Mouse (Mus musculus) kidney, embryonic 16.5 days (tissue): ENCODE measurements at regions not wholly inside any gene's neighbourhood (a gene's known extent, or its start where the extent isn't known, plus 50 kb on each side); places are given as distances from the start of the nearest gene placed in this dataset.

ENCODE experiments used
- ATAC-seq: fragments of 200-750 bp; cut with Nextera tagmentation; 2 replicates; pipeline ENCODE4 v1.8.0; 2017; ENCODE audit warnings: moderate TSS enrichment; ENCODE audit not compliant: low FRiP score, low TSS enrichment
- H3K27ac ChIP-seq: fragments of 300-500 bp; sonication (generic); 2 replicates; pipeline ENCODE4 v1.5.1; 2014; ENCODE audit warnings: low read length
- H3K27me3 ChIP-seq: fragments of 300-500 bp; sonication (generic); 2 replicates; pipeline ENCODE4 v1.6.1; 2014; ENCODE audit warnings: low read length, control low read depth, mixed read lengths; ENCODE audit not compliant: insufficient read depth
- H3K36me3 ChIP-seq: fragments of 300-500 bp; sonication (generic); 2 replicates; pipeline ENCODE4 v1.6.1; 2014; ENCODE audit warnings: low read length, control low read depth, mixed read lengths; ENCODE audit not compliant: insufficient read depth
- H3K4me1 ChIP-seq: fragments of 300-500 bp; sonication (generic); 2 replicates; pipeline ENCODE4 v1.6.1; 2014; ENCODE audit warnings: low read length, control low read depth, mixed read lengths; ENCODE audit not compliant: insufficient read depth
- H3K4me2 ChIP-seq: fragments of 300-500 bp; sonication (generic); replicated peaks from 2 replicates; pipeline ENCODE4 v1.6.1; 2014; ENCODE audit warnings: low read depth, low read length
- H3K4me3 ChIP-seq: fragments of 300-500 bp; sonication (generic); 2 replicates; pipeline ENCODE4 v1.5.1; 2014; ENCODE audit warnings: mild to moderate bottlenecking, low read length
- H3K9ac ChIP-seq: fragments of 300-500 bp; sonication (generic); replicated peaks from 2 replicates; pipeline ENCODE4 v1.6.1; 2014; ENCODE audit warnings: low read length
- H3K9me3 ChIP-seq: fragments of 300-500 bp; sonication (generic); 2 replicates; pipeline ENCODE4 v1.6.1; 2016; ENCODE audit warnings: low read length, control low read depth
- WGBS: fragments of 180-500 bp; shearing (Covaris S2); extraction: QIAGEN DNeasy Blood & Tissue Kit; methylation state at CpG from one replicate; pipeline ENCODE4 v1.1.7; 2014; 5-methylcytosine and 5-hydroxymethylcytosine counted together

- Histone ChIP-seq H3K9me3 (no peaks in the 10 kb centered on the region), H3K9ac (no peak overlapping the region), H3K27me3 (no peaks in the 10 kb centered on the region), H3K4me3 (no peak overlapping the region), H3K4me2 (no peak overlapping the region), H3K4me1 (peaks cover 4% of the 10 kb centered on the region), H3K36me3 (no peaks in the 10 kb centered on the region), H3K27ac (peak overlapping the region; percentile 58; the same call in 1 of the 2 replicates)
- whole genome bisulfite sequencing, result 8% methylated on average over 7 of the region's 7 CpGs
- peak; percentile 82 for ATAC-seq
Measured at GRCm38 (mm10) chr12:117403513-117404156, 112.6 kb upstream of the Rapgef5 start.

- Histone ChIP-seq H3K4me1 (peaks cover 4% of the 10 kb centered on the region), H3K4me3 (no peak overlapping the region), H3K9ac (no peak overlapping the region), H3K4me2 (no peak overlapping the region), H3K27me3 (no peaks in the 10 kb centered on the region), H3K27ac (peak overlapping the region; percentile 58; the same call in 1 of the 2 replicates), H3K9me3 (no peaks in the 10 kb centered on the region), H3K36me3 (no peaks in the 10 kb centered on the region)
- 21% methylated on average over 5 of the region's 5 CpGs for WGBS
- ATAC-seq, result peak; percentile 43; the same call in 1 of the 2 replicates
Measured at GRCm38 (mm10) chr12:117404157-117404752, 112.0 kb upstream of the Rapgef5 start.

GRCm38 (mm10) chr12:117406832-117407231, 109.4 kb upstream of the Rapgef5 start:
- Histone ChIP-seq H3K36me3 (no peaks in the 10 kb centered on the region), H3K4me1 (peaks cover 4% of the 10 kb centered on the region), H3K4me3 (no peak overlapping the region), H3K27ac (no peak overlapping the region), H3K9ac (no peak overlapping the region), H3K27me3 (no peaks in the 10 kb centered on the region), H3K9me3 (no peaks in the 10 kb centered on the region), H3K4me2 (no peak overlapping the region)
- no peak for ATAC-seq
- WGBS, result 84% methylated on average over 9 of the region's 9 CpGs

DNA sequence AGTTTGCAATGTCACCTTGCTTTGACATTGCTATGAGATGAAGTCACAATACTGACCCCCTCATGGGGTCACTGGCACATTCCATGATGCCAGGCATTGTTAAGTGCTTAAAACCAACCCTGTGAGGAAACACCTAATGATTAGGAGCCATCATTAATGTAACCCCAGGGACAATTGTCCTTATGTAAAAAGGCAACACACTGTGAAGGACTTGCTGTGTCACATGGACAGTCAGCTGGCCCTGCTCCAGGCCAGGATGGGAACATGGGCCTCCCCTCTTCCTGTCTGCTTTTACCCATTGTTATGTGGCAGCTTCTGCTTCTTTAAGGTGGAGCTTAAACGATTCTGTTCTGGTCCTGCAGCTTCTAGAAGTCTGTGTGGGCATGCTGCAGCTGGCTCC, 105.7 kb upstream of the Rapgef5 start:
- Histone ChIP-seq H3K4me1 (no peaks in the 10 kb centered on the region), H3K4me2 (no peak overlapping the region), H3K27me3 (no peaks in the 10 kb centered on the region), H3K4me3 (no peak overlapping the region), H3K36me3 (no peaks in the 10 kb centered on the region), H3K9ac (no peak overlapping the region), H3K9me3 (no peaks in the 10 kb centered on the region), H3K27ac (peak overlapping the region; percentile 16; the same call in 1 of the 2 replicates)
- 39% methylated on average over 1 of the region's 1 CpGs for WGBS
- peak; percentile 41; the same call in 1 of the 2 replicates for ATAC-seq

DNA sequence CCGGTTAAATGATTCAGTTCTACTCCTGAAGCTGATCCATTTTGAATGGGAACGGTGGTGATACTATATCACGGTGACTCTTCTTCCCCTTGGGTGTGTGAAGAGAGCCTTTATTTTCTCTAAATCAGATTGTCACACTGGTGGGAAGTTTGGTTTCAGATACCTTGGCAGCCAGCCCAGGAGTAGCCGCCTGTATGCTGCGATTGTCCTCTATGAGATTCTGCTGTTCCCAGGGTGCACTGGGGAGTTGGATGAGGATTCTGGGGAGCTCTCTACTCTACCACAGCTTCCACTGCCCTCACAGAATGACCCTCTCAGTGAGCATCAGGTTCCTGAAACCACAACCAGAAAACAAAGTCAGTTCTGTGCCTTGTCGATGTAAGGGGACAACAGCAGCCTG, 104.0 kb upstream of the Rapgef5 start:
- H3K9ac ChIP-seq, result no peak overlapping the region
- no peak overlapping the region for H3K27ac ChIP-seq
- H3K4me3 ChIP-seq, result no peak overlapping the region
- 60% methylated on average over 6 of the region's 6 CpGs for WGBS
- no peaks in the 10 kb centered on the region for H3K4me1 ChIP-seq
- no peaks in the 10 kb centered on the region for H3K27me3 ChIP-seq
- no peak for ATAC-seq
- H3K4me2 ChIP-seq, result no peak overlapping the region
- H3K9me3 ChIP-seq, result no peaks in the 10 kb centered on the region
- no peaks in the 10 kb centered on the region for H3K36me3 ChIP-seq

- no peaks in the 10 kb centered on the region for H3K9me3 ChIP-seq
- no peak overlapping the region for H3K9ac ChIP-seq
- H3K27me3 ChIP-seq, result no peaks in the 10 kb centered on the region
- no peaks in the 10 kb centered on the region for H3K4me1 ChIP-seq
- no peak overlapping the region for H3K4me3 ChIP-seq
- no peak overlapping the region for H3K4me2 ChIP-seq
- ATAC-seq, result no peak
- no peaks in the 10 kb centered on the region for H3K36me3 ChIP-seq
- 67% methylated on average over 2 of the region's 2 CpGs for WGBS
- H3K27ac ChIP-seq, result no peak overlapping the region
Measured at GRCm38 (mm10) chr12:117412779-117413505, 103.3 kb upstream of the Rapgef5 start.

- Histone ChIP-seq H3K36me3 (no peaks in the 10 kb centered on the region), H3K9ac (no peak overlapping the region)
Measured at GRCm38 (mm10) chr12:117414020-117414419, 102.3 kb upstream of the Rapgef5 start.

DNA sequence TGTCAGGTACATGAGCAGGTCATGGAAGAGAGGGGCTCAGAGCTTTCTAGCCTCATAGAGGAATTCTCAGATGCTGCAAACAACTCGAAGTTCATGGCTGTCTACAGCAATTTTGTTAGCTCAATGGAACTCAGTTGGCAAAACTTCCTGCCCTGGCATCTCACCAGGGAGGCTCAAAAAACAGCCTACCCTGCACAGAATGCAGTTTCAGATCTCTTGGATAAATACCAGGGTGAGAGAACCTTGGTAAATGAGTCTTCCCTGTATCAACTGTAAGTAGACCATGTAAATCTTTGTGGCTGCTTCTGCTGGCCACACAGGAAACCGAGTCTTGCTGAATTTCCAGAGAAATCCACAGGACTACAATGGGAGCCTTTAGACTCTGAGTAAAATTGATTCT, 101.1 kb upstream of the Rapgef5 start:
- H3K27ac ChIP-seq, result no peak overlapping the region
- WGBS, result 84% methylated on average over 2 of the region's 2 CpGs
- no peaks in the 10 kb centered on the region for H3K36me3 ChIP-seq
- H3K4me1 ChIP-seq, result no peaks in the 10 kb centered on the region
- ATAC-seq, result no peak
- H3K9ac ChIP-seq, result no peak overlapping the region
- no peak overlapping the region for H3K4me3 ChIP-seq
- H3K4me2 ChIP-seq, result no peak overlapping the region
- H3K9me3 ChIP-seq, result no peaks in the 10 kb centered on the region
- H3K27me3 ChIP-seq, result no peaks in the 10 kb centered on the region

More at GRCm38 (mm10) chr12:117414020-117414419, 102.3 kb upstream of the Rapgef5 start:
- Histone ChIP-seq H3K9me3 (no peaks in the 10 kb centered on the region), H3K27me3 (no peaks in the 10 kb centered on the region), H3K4me3 (no peak overlapping the region), H3K4me1 (no peaks in the 10 kb centered on the region), H3K27ac (no peak overlapping the region), H3K4me2 (no peak overlapping the region)
- ATAC-seq, result no peak
- 75% methylated on average over 2 of the region's 2 CpGs for WGBS

DNA sequence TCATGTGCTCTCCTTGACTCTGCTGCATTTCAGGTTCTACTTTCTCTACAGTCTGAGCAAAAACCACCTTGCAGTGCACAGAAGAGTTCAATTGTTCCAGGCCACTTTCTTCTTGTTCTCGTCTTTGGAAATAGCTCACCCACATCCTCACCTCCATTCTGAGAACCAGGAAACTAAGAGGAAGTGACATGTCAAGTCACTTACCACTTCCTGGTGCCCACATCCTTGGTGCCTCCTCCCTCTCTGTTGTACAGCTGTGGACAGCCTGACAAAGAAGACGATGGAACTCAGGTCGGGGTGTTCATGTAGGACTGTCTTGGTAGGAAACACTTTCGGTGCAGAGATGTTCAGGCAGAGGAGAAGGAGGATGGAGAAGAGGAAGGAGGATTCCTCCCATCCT, 98.3 kb upstream of the Rapgef5 start:
- Histone ChIP-seq H3K4me3 (no peak overlapping the region), H3K9me3 (no peaks in the 10 kb centered on the region), H3K4me2 (no peak overlapping the region), H3K9ac (no peak overlapping the region), H3K36me3 (no peaks in the 10 kb centered on the region), H3K27ac (no peak overlapping the region), H3K4me1 (no peaks in the 10 kb centered on the region), H3K27me3 (no peaks in the 10 kb centered on the region)
- 88% methylated on average over 4 of the region's 4 CpGs for WGBS
- no peak for ATAC-seq
